Mouse (Mus musculus) megakaryocyte, embryonic 14.5 days (primary cell): ENCODE results near the gene Hbb-bt.
"Not testable (repeated sequence)": the region's sequence is repeated elsewhere in the genome, so short reads cannot be mapped to it uniquely, and the experiment has no call there.

Experiments used
- FLI1 ChIP-seq: IDR thresholded peaks from 2 replicates; pipeline ENCODE4 v1.6.1; 2012; ENCODE audit warnings: low read length, inconsistent platforms, mixed read lengths
- GATA1 ChIP-seq: IDR thresholded peaks from 3 replicates; pipeline ENCODE4 v1.6.1; 2012; ENCODE audit warnings: mixed read lengths, low read length, inconsistent platforms, borderline replicate concordance

DNA sequence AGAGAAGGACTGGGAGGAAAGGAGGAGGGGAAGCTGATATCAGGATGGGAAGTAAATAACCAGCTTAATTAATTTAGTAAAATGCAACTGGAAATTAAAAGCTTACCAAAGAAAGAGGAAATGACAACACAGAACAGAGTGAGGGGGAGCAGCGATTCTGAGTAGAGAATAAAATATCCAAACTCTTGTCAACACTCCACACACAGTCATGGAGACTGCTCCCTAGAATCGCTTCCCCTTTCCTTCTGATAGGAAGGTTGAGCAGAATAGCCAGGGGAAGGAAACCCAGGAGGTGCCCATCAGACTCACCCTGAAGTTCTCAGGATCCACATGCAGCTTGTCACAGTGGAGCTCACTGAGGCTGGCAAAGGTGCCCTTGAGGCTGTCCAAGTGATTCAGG, 13.3 kb upstream of the Hbb-bt start:
- not testable (repeated sequence) for TF ChIP-seq GATA1, FLI1
